Mouse (Mus musculus): ENCODE measurements around the gene S100a3.

- TF ChIP-seq CTCF (IDR thresholded peaks at IDR 0.05; ENCODE audit: low read depth) (no peak), EP300 (IDR thresholded peaks at IDR 0.05; ENCODE audit: low read depth) (no peak)
Measured at GRCm38 (mm10) chr3:90581141-90581540, 20.8 kb downstream of the S100a3 start.

Data from heart, postnatal 0 days (tissue).